Mouse (Mus musculus): ENCODE data around the gene Gp1ba.

- no peak for TF ChIP-seq CTCF (IDR thresholded peaks at IDR 0.05; ENCODE audit: borderline replicate concordance, control insufficient read depth, extremely low read depth, insufficient read depth, low read length, poor library complexity)
- TF ChIP-seq POLR2A (IDR thresholded peaks at IDR 0.05; ENCODE audit: control insufficient read depth, extremely low read depth, insufficient read depth, low read length, poor library complexity) = no peak
These were observed 15.7 kb upstream of the Gp1ba start for GRCm38 (mm10) chr11:70623053-70623742.
